Mouse (Mus musculus) MEL (cell line): ENCODE data around the gene Sez6l.

ENCODE experiments used
- CTCF ChIP-seq, 3 experiments: IDR thresholded peaks in 2 of 3; conservative IDR thresholded peaks in 1 of 3; 2 replicates each; pipeline ENCODE4 v1.5.1; 2011 to 2012; ENCODE audit warnings: low read length in 3 of 3, low read depth in 2 of 3, mild to moderate bottlenecking in 2 of 3, improper control_type of control experiment in 1 of 3, inconsistent platforms in 1 of 3, mixed read lengths in 1 of 3, moderate library complexity in 1 of 3; ENCODE audit not compliant: control insufficient read depth in 1 of 3, insufficient read depth in 1 of 3, poor library complexity in 1 of 3, severe bottlenecking in 1 of 3
- MAFK ChIP-seq: IDR thresholded peaks from 2 replicates; pipeline ENCODE4 v1.6.1; 2011; ENCODE audit warnings: low read depth, mild to moderate bottlenecking, low read length, improper control_type of control experiment, borderline replicate concordance
- MAX ChIP-seq: IDR thresholded peaks from 2 replicates; pipeline ENCODE4 v1.6.1; 2011; ENCODE audit warnings: low read length, improper control_type of control experiment
- POLR2A ChIP-seq, 2 experiments: IDR thresholded peaks; 2 replicates each; pipeline ENCODE4 v1.6.1; 2011 to 2012; ENCODE audit warnings: low read length in 2 of 2, mild to moderate bottlenecking in 2 of 2, control low read depth in 1 of 2, improper control_type of control experiment in 1 of 2, low read depth in 1 of 2, moderate library complexity in 1 of 2; ENCODE audit not compliant: control insufficient read depth in 1 of 2, insufficient read depth in 1 of 2, poor library complexity in 1 of 2
- POLR2AphosphoS2 ChIP-seq: IDR thresholded peaks from 2 replicates; pipeline ENCODE4 v1.6.1; 2011; ENCODE audit warnings: low read length, improper control_type of control experiment
- TAL1 ChIP-seq: IDR thresholded peaks from 2 replicates; pipeline ENCODE4 v1.6.1; 2012; ENCODE audit warnings: mild to moderate bottlenecking, inconsistent platforms, low read length, moderate library complexity, mixed read lengths
- TBP ChIP-seq: IDR thresholded peaks from 2 replicates; pipeline ENCODE4 v1.8.0; 2011; ENCODE audit warnings: low read depth, low read length, improper control_type of control experiment

GRCm38 (mm10) chr5:112596729-112597128, 19.7 kb upstream of the Sez6l start:
- TF ChIP-seq CTCF (IDR thresholded peaks at IDR 0.05 in 2 of 3, conservative IDR thresholded peaks at IDR 0.05 in 1 of 3; ENCODE audit: control insufficient read depth in 1 of 3, insufficient read depth in 1 of 3, low read depth in 2 of 3, low read length in 3 of 3, poor library complexity in 1 of 3, severe bottlenecking in 1 of 3): no peak
- TF ChIP-seq POLR2AphosphoS2: no peak
- TF ChIP-seq MAX: no peak
- TF ChIP-seq MAFK: no peak
- no peak for TF ChIP-seq POLR2A (IDR thresholded peaks at IDR 0.05; ENCODE audit: control insufficient read depth in 1 of 2, insufficient read depth in 1 of 2, low read depth in 1 of 2, low read length in 2 of 2, poor library complexity in 1 of 2)
- no peak for TF ChIP-seq TBP
- TF ChIP-seq TAL1: no peak
